Mouse (Mus musculus): ENCODE data around the gene Foxf1. TPM values are rescaled to one million over a fixed set of nuclear protein-coding genes. Genes with fewer than 3 reads are reported as not detected.

The Foxf1 gene
- total RNA-seq, 1 experiment from 2014 or later, result not detected

- no peak for ATAC-seq (replicated peaks; ENCODE audit: insufficient number of reproducible peaks, low FRiP score, low TSS enrichment, poor library complexity, severe bottlenecking)
Measured at GRCm38 (mm10) chr8:121125311-121125876, 41.2 kb downstream of the Foxf1 start.

GRCm38 (mm10) chr8:121126191-121126590 lies 42.0 kb downstream of the Foxf1 start:
- no peak for ATAC-seq (replicated peaks; ENCODE audit: insufficient number of reproducible peaks, low FRiP score, low TSS enrichment, poor library complexity, severe bottlenecking)

DNA sequence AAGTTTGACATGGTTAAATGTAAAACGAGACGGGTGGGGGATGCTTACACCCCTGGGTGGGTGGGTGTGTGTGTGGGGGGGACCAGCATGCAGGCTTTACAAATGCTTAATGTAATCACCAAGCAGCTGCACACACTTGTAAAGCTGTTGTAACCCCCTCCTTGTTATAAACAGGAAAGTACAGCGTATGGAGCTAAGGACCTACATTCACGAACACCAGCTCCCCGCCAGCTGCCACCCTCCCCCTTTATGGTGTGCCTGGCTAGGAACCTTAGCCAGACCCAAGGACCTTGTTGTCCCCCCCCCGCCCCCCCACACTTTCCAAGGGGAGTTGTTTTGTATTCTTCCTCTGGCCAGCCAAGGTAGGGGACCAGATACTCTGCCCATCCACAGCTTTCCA lies 42.5 kb downstream of the Foxf1 start:
- no peak for ATAC-seq (replicated peaks; ENCODE audit: insufficient number of reproducible peaks, low FRiP score, low TSS enrichment, poor library complexity, severe bottlenecking)

GRCm38 (mm10) chr8:121127291-121127701 lies 43.1 kb downstream of the Foxf1 start:
- no peak for ATAC-seq (replicated peaks; ENCODE audit: insufficient number of reproducible peaks, low FRiP score, low TSS enrichment, poor library complexity, severe bottlenecking)

DNA sequence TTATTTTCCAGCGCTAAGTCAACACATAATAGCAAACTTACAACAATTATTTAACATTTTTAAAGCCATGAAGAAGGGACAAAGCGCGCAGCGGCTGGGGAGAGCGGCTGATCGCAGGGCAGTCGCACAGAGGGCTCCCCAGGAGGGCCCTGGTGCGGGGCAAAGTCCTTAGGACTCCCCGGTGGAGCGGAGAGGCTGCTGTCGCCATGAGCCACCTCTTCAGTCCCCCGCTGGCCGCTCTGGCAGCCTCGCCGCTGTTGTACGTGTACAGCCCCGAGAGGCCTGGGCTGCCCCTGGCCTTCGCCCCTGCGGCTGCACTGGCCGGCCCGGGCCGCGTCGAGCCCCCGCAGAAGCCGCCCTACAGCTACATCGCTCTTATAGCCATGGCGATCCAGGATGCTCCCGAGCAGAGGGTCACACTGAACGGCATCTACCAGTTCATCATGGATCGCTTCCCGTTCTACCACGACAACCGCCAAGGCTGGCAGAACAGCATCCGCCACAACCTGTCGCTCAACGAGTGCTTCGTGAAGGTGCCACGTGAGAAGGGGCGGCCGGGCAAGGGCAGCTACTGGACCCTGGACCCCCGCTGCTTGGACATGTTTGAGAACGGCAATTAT lies 43.7 kb downstream of the Foxf1 start, which contains the start of gene Foxl1:
TSS of gene Foxl1 (plus strand) at position 185 of the 620 bp plus-strand sequence.
- no peak for ATAC-seq (replicated peaks; ENCODE audit: insufficient number of reproducible peaks, low FRiP score, low TSS enrichment, poor library complexity, severe bottlenecking)

GRCm38 (mm10) chr8:121128531-121129264 lies 44.5 kb downstream of the Foxf1 start:
- no peak for ATAC-seq (replicated peaks; ENCODE audit: insufficient number of reproducible peaks, low FRiP score, low TSS enrichment, poor library complexity, severe bottlenecking)

- no peak for ATAC-seq (replicated peaks; ENCODE audit: insufficient number of reproducible peaks, low FRiP score, low TSS enrichment, poor library complexity, severe bottlenecking)
Measured at GRCm38 (mm10) chr8:121129265-121129940, 45.2 kb downstream of the Foxf1 start.

GRCm38 (mm10) chr8:121130522-121130921 lies 46.3 kb downstream of the Foxf1 start:
- no peak for ATAC-seq (replicated peaks; ENCODE audit: insufficient number of reproducible peaks, low FRiP score, low TSS enrichment, poor library complexity, severe bottlenecking)

- no peak for ATAC-seq (replicated peaks; ENCODE audit: insufficient number of reproducible peaks, low FRiP score, low TSS enrichment, poor library complexity, severe bottlenecking)
Measured at GRCm38 (mm10) chr8:121132961-121133513, 48.9 kb downstream of the Foxf1 start.

GRCm38 (mm10) chr8:121134102-121134501 lies 49.9 kb downstream of the Foxf1 start:
- no peak for ATAC-seq (replicated peaks; ENCODE audit: insufficient number of reproducible peaks, low FRiP score, low TSS enrichment, poor library complexity, severe bottlenecking)

GRCm38 (mm10) chr8:121134512-121134911 lies 50.3 kb downstream of the Foxf1 start:
- no peak for ATAC-seq (replicated peaks; ENCODE audit: insufficient number of reproducible peaks, low FRiP score, low TSS enrichment, poor library complexity, severe bottlenecking)

GRCm38 (mm10) chr8:121136856-121137255 lies 52.7 kb downstream of the Foxf1 start:
- no peak for ATAC-seq (replicated peaks; ENCODE audit: insufficient number of reproducible peaks, low FRiP score, low TSS enrichment, poor library complexity, severe bottlenecking)

Other genes starting within 250 kb of the Foxf1 start
- gene Mthfsd, start 24.0 kb downstream of the Foxf1 start, total RNA-seq (2017), result 11.7 to 18.2 TPM (median 13.1 TPM) in 3 replicates
- not detected in 3 replicates for gene Foxc2, start 31.8 kb downstream of the Foxf1 start, total RNA-seq (2017)
- gene Foxl1, start 43.6 kb downstream of the Foxf1 start, total RNA-seq (2017), result 0.29 TPM in 1 of 3 replicates, not detected in the others

Measured in monocyte, adult 5-6 weeks (primary cell).